Comparison of ENCODE assay signal across 15 mouse cellular contexts in the genomic region with DNA sequence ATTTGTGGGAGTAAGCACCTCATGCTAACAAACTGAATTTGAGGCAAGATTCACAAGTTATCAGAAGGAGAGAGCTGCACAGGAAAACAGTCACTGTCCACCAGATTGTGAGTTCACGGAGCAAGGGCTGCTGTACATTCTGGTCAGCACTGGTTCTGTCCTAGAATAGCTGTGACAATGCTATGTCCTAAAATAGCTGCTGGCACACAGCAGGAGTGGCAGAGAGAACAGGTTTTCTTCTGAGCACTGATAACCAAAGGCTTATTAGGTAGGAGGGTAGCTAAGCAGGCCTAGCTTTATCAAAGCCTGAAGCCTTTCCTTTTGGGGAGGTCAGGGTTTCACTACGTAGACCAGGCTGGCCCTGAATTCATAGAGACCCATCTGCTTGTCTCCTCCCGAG. TPM values are rescaled to one million over a fixed set of nuclear protein-coding genes. Genes with fewer than 3 reads are reported as not detected.
A peak's percentile ranks its signal among the peaks of the same experiment; 100 is the strongest.
DNase-seq lines count a peak whose midpoint lies in the region; ATAC-seq and TF ChIP-seq lines count a peak whose summit lies in the region.
"Had no signal": no experiment of that assay in that cellular context is flagged by ENCODE, and none has a peak within 500 bp of the region (broad histone marks: within the 10 kb centered on the region; RNA-seq: fewer than 3 reads in every experiment).

No protein-coding gene starts in this region.

- TF ChIP-seq POLR2A in heart, adult 2 months (IDR thresholded peaks at IDR 0.05; ENCODE audit: insufficient read depth, low read depth, low read length): peak; percentile 58

- no peak overlapping the region for H3K9ac ChIP-seq in heart, adult 2 months (ENCODE audit: low read depth, low read length)
- 0 out of 2 replicates have a peak overlapping the region, but pooled peaks have one; percentile 24 for H3K9ac ChIP-seq in heart, embryonic 15.5 days
- no peak overlapping the region for H3K9ac ChIP-seq in forebrain, postnatal 0 days
- H3K9ac ChIP-seq: forebrain, embryonic 15.5 days; kidney, embryonic 15.5 days; liver, postnatal 0 days; midbrain, embryonic 13.5 days had no signal

- intact Hi-C loops in heart, adult 2 months (cut with DNase I): no loop called here
- intact Hi-C loops in left cerebral cortex, postnatal 14 days (cut with DNase I): no loop called here

- DNase-seq in cerebellum, postnatal 4 days (ENCODE audit: low spot score in 2 of 2): no peak
- DNase-seq in adipocyte (ENCODE audit: low spot score): peak; percentile 55
- DNase-seq in heart, adult 2 months: peak in 1 of 2 experiments; percentile 53
- DNase-seq in left cerebral cortex, postnatal 14 days (ENCODE audit: low spot score in 2 of 2): no peak
- DNase-seq in forebrain, postnatal 0 days: no peak
- DNase-seq: layer of hippocampus, postnatal 36 days; right cerebral cortex, postnatal 4 days had no signal

- H3K4me2 ChIP-seq in heart, embryonic 15.5 days: 0 out of 2 replicates have a peak overlapping the region, but pooled peaks have one; percentile 14
- no peak overlapping the region for H3K4me2 ChIP-seq in forebrain, postnatal 0 days (ENCODE audit: low read depth)
- H3K4me2 ChIP-seq: forebrain, embryonic 15.5 days; kidney, embryonic 15.5 days; midbrain, embryonic 13.5 days had no signal

- H3K36me3 ChIP-seq in heart, adult 2 months (ENCODE audit: control insufficient read depth, insufficient read depth, low read length): peaks cover 10% of the 10 kb centered on the region
- H3K36me3 ChIP-seq in heart, embryonic 15.5 days: peaks cover 41% of the 10 kb centered on the region
- peaks cover 37% of the 10 kb centered on the region for H3K36me3 ChIP-seq in forebrain, postnatal 0 days (ENCODE audit: insufficient read depth)

- H3K27ac ChIP-seq in heart, adult 2 months: peak overlapping the region; percentile 95
- H3K27ac ChIP-seq in heart, embryonic 15.5 days: peak overlapping the region; percentile 90
- H3K27ac ChIP-seq in forebrain, postnatal 0 days (ENCODE audit: low read depth, low read length): no peak overlapping the region
- H3K27ac ChIP-seq: forebrain, embryonic 15.5 days; kidney, embryonic 15.5 days; midbrain, embryonic 13.5 days had no signal

- ATAC-seq in cerebellum, adult (ENCODE audit: insufficient number of reproducible peaks, low FRiP score, low TSS enrichment): 0 out of 2 replicates have a peak, but pooled peaks have one; percentile 32
- peak; percentile 44 for ATAC-seq in heart, embryonic 15.5 days (replicated peaks; ENCODE audit: insufficient number of reproducible peaks, insufficient read depth, low FRiP score, low read depth)
- ATAC-seq in forebrain, postnatal 0 days: no peak
- ATAC-seq in inflammation-experienced regulatory T-cells, adult 6 months: no peak
- ATAC-seq: CD4-positive, CD25-positive, alpha-beta regulatory T cell, adult 4 months; forebrain, embryonic 15.5 days; liver, postnatal 0 days; midbrain, embryonic 13.5 days had no signal

- H3K27me3 ChIP-seq in heart, adult 2 months (ENCODE audit: control insufficient read depth, insufficient read depth, low read length): no peaks in the 10 kb centered on the region
- H3K27me3 ChIP-seq in heart, embryonic 15.5 days: no peaks in the 10 kb centered on the region
- no peaks in the 10 kb centered on the region for H3K27me3 ChIP-seq in forebrain, postnatal 0 days (ENCODE audit: insufficient read depth, low read length)
- H3K27me3 ChIP-seq: forebrain, embryonic 15.5 days; kidney, embryonic 15.5 days; midbrain, embryonic 13.5 days had no signal

- TF ChIP-seq EP300 in heart, adult 2 months (IDR thresholded peaks at IDR 0.05; ENCODE audit: insufficient read depth, low read depth, low read length): 0 out of 2 replicates have a peak, but pooled peaks have one; percentile 49

- peaks cover 12% of the 10 kb centered on the region for H3K9me3 ChIP-seq in heart, embryonic 15.5 days (replicated peaks)
- no peaks in the 10 kb centered on the region for H3K9me3 ChIP-seq in forebrain, postnatal 0 days (ENCODE audit: low read length)
- H3K9me3 ChIP-seq: forebrain, embryonic 15.5 days; midbrain, embryonic 13.5 days had no signal

- no peak overlapping the region for H3K4me3 ChIP-seq in heart, adult 2 months
- H3K4me3 ChIP-seq in heart, embryonic 15.5 days: no peak overlapping the region
- no peak overlapping the region for H3K4me3 ChIP-seq in forebrain, postnatal 0 days (ENCODE audit: low read depth, low read length)
- H3K4me3 ChIP-seq: forebrain, embryonic 15.5 days; kidney, embryonic 15.5 days; midbrain, embryonic 13.5 days had no signal

- no peak for TF ChIP-seq CTCF in heart, adult 2 months (IDR thresholded peaks at IDR 0.05)
- no peak for TF ChIP-seq CTCF in forebrain, postnatal 0 days (IDR thresholded peaks at IDR 0.05; ENCODE audit: low read depth)

- WGBS in heart, adult 2 months: 68% methylated on average over 3 of the region's 3 CpGs
- 48% methylated on average over 3 of the region's 3 CpGs for WGBS in heart, embryonic 15.5 days
- 95% methylated on average over 3 of the region's 3 CpGs for WGBS in forebrain, postnatal 0 days

- H3K79me2 ChIP-seq in heart, adult 2 months (replicated peaks; ENCODE audit: control insufficient read depth, insufficient read depth, low read length): no peaks in the 10 kb centered on the region; the same call in 1 of the 2 replicates

- H3K4me1 ChIP-seq in heart, adult 2 months (ENCODE audit: control insufficient read depth, insufficient read depth, low read length): peaks cover 6% of the 10 kb centered on the region; the same call in 1 of the 2 replicates
- H3K4me1 ChIP-seq in heart, embryonic 15.5 days (replicated peaks): peaks cover 37% of the 10 kb centered on the region
- peaks cover 6% of the 10 kb centered on the region; the same call in 1 of the 2 replicates for H3K4me1 ChIP-seq in forebrain, postnatal 0 days (ENCODE audit: insufficient read depth)

RNA-seq across cellular contexts. Expression of gene Gnpat, which starts 2.6 kb away (rescaled TPM):
- 100 to 1,000 TPM; 169 to 189 TPM for total RNA-seq in heart, adult 2 months (2021)
- polyA plus RNA-seq in heart, adult 2 months (2012; rRNA removed): 199 and 263 TPM in 2 replicates
- polyA plus RNA-seq in heart, embryonic 15.5 days (2015; fragmentation: Nextera tagmentation; extraction: Ambion mirVana): 101 and 103 TPM in 2 replicates
- total RNA-seq in left cerebral cortex, postnatal 14 days (2021): 10 to 100 TPM; 56.2 to 60.9 TPM
- total RNA-seq in forebrain, postnatal 0 days (2014; rRNA removed): 51.8 and 52.9 TPM in 2 replicates
- 42.7 and 51.7 TPM in 2 replicates for polyA plus RNA-seq in forebrain, postnatal 0 days (2015; fragmentation: Nextera tagmentation; extraction: Ambion mirVana)
- 10 to 100 TPM; 31.4 to 39.2 (median 38.9) TPM for polyA plus RNA-seq in inflammation-experienced regulatory T-cells, adult 6 months (2017; shearing (Covaris generic))

RNA-seq across cellular contexts. Expression of gene 2810004N23Rik, which starts 2.7 kb away (rescaled TPM):
- total RNA-seq in heart, adult 2 months (2021): 10 to 100 TPM; 47.3 to 51.7 TPM
- 28.9 and 46.7 TPM in 2 replicates for polyA plus RNA-seq in heart, adult 2 months (2012; rRNA removed)
- 46.3 and 51.6 TPM in 2 replicates for polyA plus RNA-seq in heart, embryonic 15.5 days (2015; fragmentation: Nextera tagmentation; extraction: Ambion mirVana)
- 10 to 100 TPM; 20.1 to 20.4 TPM for total RNA-seq in left cerebral cortex, postnatal 14 days (2021)
- total RNA-seq in forebrain, postnatal 0 days (2014; rRNA removed): 25.2 and 33.8 TPM in 2 replicates
- 19.9 and 23.4 TPM in 2 replicates for polyA plus RNA-seq in forebrain, postnatal 0 days (2015; fragmentation: Nextera tagmentation; extraction: Ambion mirVana)
- 10 to 100 TPM; 29.1 to 31.9 (median 31.8) TPM for polyA plus RNA-seq in inflammation-experienced regulatory T-cells, adult 6 months (2017; shearing (Covaris generic))

RNA-seq across cellular contexts. Expression of gene Exoc8, which starts 37.3 kb away (rescaled TPM):
- total RNA-seq in heart, adult 2 months (2021): 10 to 100 TPM; 18.8 to 20.2 TPM
- polyA plus RNA-seq in heart, adult 2 months (2012; rRNA removed): 6.8 and 9.7 TPM in 2 replicates
- polyA plus RNA-seq in heart, embryonic 15.5 days (2015; fragmentation: Nextera tagmentation; extraction: Ambion mirVana): 6.5 and 7.6 TPM in 2 replicates
- total RNA-seq in left cerebral cortex, postnatal 14 days (2021): 10 to 100 TPM; 35.9 to 36.5 TPM
- 31.2 and 33.9 TPM in 2 replicates for total RNA-seq in forebrain, postnatal 0 days (2014; rRNA removed)
- 7.4 and 9.9 TPM in 2 replicates for polyA plus RNA-seq in forebrain, postnatal 0 days (2015; fragmentation: Nextera tagmentation; extraction: Ambion mirVana)
- polyA plus RNA-seq in inflammation-experienced regulatory T-cells, adult 6 months (2017; shearing (Covaris generic)): 1 to 10 TPM; 5.8 to 8.6 (median 6.9) TPM

RNA-seq across cellular contexts. Expression of gene Sprtn, which starts 37.5 kb away (rescaled TPM):
- total RNA-seq in heart, adult 2 months (2021): 10 to 100 TPM; 10.3 TPM
- 8.3 and 13.7 TPM in 2 replicates for polyA plus RNA-seq in heart, adult 2 months (2012; rRNA removed)
- 7.2 and 9.6 TPM in 2 replicates for polyA plus RNA-seq in heart, embryonic 15.5 days (2015; fragmentation: Nextera tagmentation; extraction: Ambion mirVana)
- total RNA-seq in left cerebral cortex, postnatal 14 days (2021): 10 to 100 TPM; 13.8 to 14.8 TPM
- 13.0 and 16.0 TPM in 2 replicates for total RNA-seq in forebrain, postnatal 0 days (2014; rRNA removed)
- 5.1 and 6.0 TPM in 2 replicates for polyA plus RNA-seq in forebrain, postnatal 0 days (2015; fragmentation: Nextera tagmentation; extraction: Ambion mirVana)
- polyA plus RNA-seq in inflammation-experienced regulatory T-cells, adult 6 months (2017; shearing (Covaris generic)): 1 to 10 TPM; 5.9 to 7.6 (median 7.4) TPM

Comparison
In these comparisons a context has a peak if more than half of its experiments do, and no peak if none do; other contexts are left out.
1. ATAC-seq: peak in cerebellum, adult (single experiment) and heart, embryonic 15.5 days (single experiment); none in forebrain, postnatal 0 days (single experiment) and inflammation-experienced regulatory T-cells, adult 6 months (single experiment).